Mouse (Mus musculus) embryonic fibroblast, embryonic 13.5 days (primary cell): ENCODE measurements around the gene Nr1h3.

Experiments used
- CTCF ChIP-seq: IDR thresholded peaks from 2 replicates; pipeline ENCODE4 v1.5.1; 2011; ENCODE audit warnings: mild to moderate bottlenecking, control low read depth, low read length, moderate library complexity, borderline replicate concordance; ENCODE audit not compliant: insufficient read depth
- POLR2A ChIP-seq: IDR thresholded peaks from 2 replicates; pipeline ENCODE4 v1.6.1; 2011; ENCODE audit warnings: low read depth, mild to moderate bottlenecking, control low read depth, low read length, moderate library complexity

GRCm38 (mm10) chr2:91175490-91175889 lies 27.1 kb downstream of the Nr1h3 start:
- TF ChIP-seq POLR2A (no peak), CTCF (no peak)
